Mouse (Mus musculus): ENCODE data around the gene Cntfr. TPM values are rescaled to one million over a fixed set of nuclear protein-coding genes. Genes with fewer than 3 reads are reported as not detected.

The Cntfr gene
- polyA plus RNA-seq, 1 experiment from 2014 or later, result 8.2 TPM

GRCm38 (mm10) chr4:41665009-41665675 lies 31.7 kb downstream of the Cntfr start:
- no peaks in the 10 kb centered on the region for H3K27me3 ChIP-seq (ENCODE audit: insufficient read depth, low read length)
- H3K27ac ChIP-seq (ENCODE audit: low read depth), result no peak overlapping the region
- DNase-seq (no peak), ATAC-seq (ENCODE audit: insufficient read depth) (peak; percentile 51; the same call in 1 of the 2 replicates)
- H3K4me3 ChIP-seq (ENCODE audit: low read depth, low read length), result no peak overlapping the region
- peaks cover 12% of the 10 kb centered on the region for H3K4me1 ChIP-seq (ENCODE audit: insufficient read depth)
- no peak overlapping the region for H3K4me2 ChIP-seq
- no peaks in the 10 kb centered on the region for H3K9me3 ChIP-seq (ENCODE audit: low read depth, low read length)
- WGBS, result 7% methylated on average over 5 of the region's 8 CpGs
- peaks cover 8% of the 10 kb centered on the region; the same call in 1 of the 2 replicates for H3K36me3 ChIP-seq (ENCODE audit: insufficient read depth)
- no peak for TF ChIP-seq CTCF (IDR thresholded peaks at IDR 0.05; ENCODE audit: low read depth)
- no peak overlapping the region for H3K9ac ChIP-seq

DNA sequence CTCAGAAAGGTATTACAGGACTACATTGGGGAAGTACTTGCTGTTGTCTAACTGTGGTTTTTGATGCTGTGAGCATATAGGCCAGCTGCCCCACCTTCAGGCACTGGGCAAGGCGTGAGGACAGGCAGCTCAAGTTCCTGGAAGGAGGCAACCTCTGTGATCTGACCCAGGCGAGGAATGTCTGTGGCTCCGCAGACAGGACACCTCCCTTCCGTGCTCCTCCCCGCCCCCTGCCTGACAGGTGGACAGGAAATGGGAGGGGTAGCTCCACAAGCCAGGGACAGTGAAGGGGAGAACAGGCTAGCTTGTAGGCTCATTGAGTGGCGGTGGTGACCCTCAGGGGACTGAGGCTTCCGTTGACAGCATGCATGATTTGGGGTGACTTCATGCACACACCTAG lies 32.4 kb downstream of the Cntfr start:
- H3K4me2 ChIP-seq, result no peak overlapping the region
- ATAC-seq (ENCODE audit: insufficient read depth), result peak; percentile 6; the same call in 1 of the 2 replicates
- no peaks in the 10 kb centered on the region for H3K27me3 ChIP-seq (ENCODE audit: insufficient read depth, low read length)
- H3K27ac ChIP-seq (ENCODE audit: low read depth), result no peak overlapping the region
- no peak overlapping the region for H3K4me3 ChIP-seq (ENCODE audit: low read depth, low read length)
- no peak overlapping the region for H3K9ac ChIP-seq
- peaks cover 12% of the 10 kb centered on the region for H3K4me1 ChIP-seq (ENCODE audit: insufficient read depth)
- DNase-seq, result no peak
- H3K36me3 ChIP-seq (ENCODE audit: insufficient read depth), result peaks cover 8% of the 10 kb centered on the region; the same call in 1 of the 2 replicates
- no peaks in the 10 kb centered on the region for H3K9me3 ChIP-seq (ENCODE audit: low read depth, low read length)
- WGBS, result 44% methylated on average over 7 of the region's 7 CpGs
- no peak for TF ChIP-seq CTCF (IDR thresholded peaks at IDR 0.05; ENCODE audit: low read depth)

DNA sequence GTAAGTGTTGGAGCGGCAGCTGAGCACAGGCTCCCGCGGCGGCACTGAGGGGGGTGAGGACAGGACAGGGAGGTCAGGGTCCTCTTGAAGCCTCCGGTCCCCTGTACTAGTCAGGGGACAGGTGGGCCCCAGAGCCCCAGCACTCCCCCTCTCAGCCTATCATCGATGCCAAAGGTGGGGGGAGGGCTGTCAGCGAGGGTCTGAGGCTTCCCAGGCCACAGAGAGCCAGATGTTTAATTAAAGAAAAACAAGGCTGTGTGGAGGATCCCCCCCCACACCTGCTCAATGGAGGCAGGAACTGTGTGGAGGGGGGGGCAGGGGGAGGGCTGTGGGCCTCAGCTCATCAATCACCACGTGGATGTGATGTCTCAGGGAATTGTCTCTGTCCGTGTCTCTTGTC lies 33.3 kb downstream of the Cntfr start:
- Histone ChIP-seq H3K36me3 (ENCODE audit: insufficient read depth) (peaks cover 8% of the 10 kb centered on the region; the same call in 1 of the 2 replicates), H3K4me3 (ENCODE audit: low read depth, low read length) (no peak overlapping the region), H3K9ac (no peak overlapping the region), H3K9me3 (ENCODE audit: low read depth, low read length) (no peaks in the 10 kb centered on the region), H3K27me3 (ENCODE audit: insufficient read depth, low read length) (no peaks in the 10 kb centered on the region), H3K4me1 (ENCODE audit: insufficient read depth) (peaks cover 12% of the 10 kb centered on the region), H3K27ac (ENCODE audit: low read depth) (no peak overlapping the region), H3K4me2 (no peak overlapping the region)
- TF ChIP-seq CTCF (IDR thresholded peaks at IDR 0.05; ENCODE audit: low read depth), result no peak
- ATAC-seq (ENCODE audit: insufficient read depth) (no peak), DNase-seq (no peak)
- WGBS, result 32% methylated on average over 9 of the region's 9 CpGs

DNA sequence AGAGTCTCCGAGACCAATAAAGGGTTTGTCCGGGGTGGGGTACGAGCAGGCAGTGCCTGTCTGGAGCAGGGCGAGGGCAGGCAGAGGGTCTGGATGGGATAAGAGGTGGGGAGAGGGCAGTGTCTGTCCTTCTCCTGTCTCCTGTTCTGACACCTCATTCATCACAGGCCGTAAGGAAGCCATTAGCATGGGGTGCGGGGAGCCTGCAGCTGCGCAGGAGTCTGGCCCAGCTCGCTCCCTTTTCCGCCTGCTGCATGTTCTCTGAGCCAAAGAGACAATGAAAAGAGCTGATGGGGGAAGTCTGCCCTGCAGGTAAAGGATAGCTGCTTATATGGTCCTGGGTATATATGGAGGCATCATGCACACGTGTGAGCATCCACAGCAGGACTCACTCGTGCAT lies 34.2 kb downstream of the Cntfr start:
- no peak overlapping the region for H3K9ac ChIP-seq
- peaks cover 13% of the 10 kb centered on the region for H3K36me3 ChIP-seq (ENCODE audit: insufficient read depth)
- H3K4me2 ChIP-seq, result no peak overlapping the region
- H3K4me3 ChIP-seq (ENCODE audit: low read depth, low read length), result no peak overlapping the region
- no peak overlapping the region for H3K27ac ChIP-seq (ENCODE audit: low read depth)
- H3K9me3 ChIP-seq (ENCODE audit: low read depth, low read length), result no peaks in the 10 kb centered on the region
- peaks cover 12% of the 10 kb centered on the region for H3K4me1 ChIP-seq (ENCODE audit: insufficient read depth)
- TF ChIP-seq CTCF (IDR thresholded peaks at IDR 0.05; ENCODE audit: low read depth), result no peak
- DNase-seq, result no peak
- WGBS, result 56% methylated on average over 11 of the region's 11 CpGs
- H3K27me3 ChIP-seq (ENCODE audit: insufficient read depth, low read length), result no peaks in the 10 kb centered on the region
- ATAC-seq (ENCODE audit: insufficient read depth), result no peak

- Histone ChIP-seq H3K4me1 (ENCODE audit: insufficient read depth) (peaks cover 12% of the 10 kb centered on the region), H3K27me3 (ENCODE audit: insufficient read depth, low read length) (no peaks in the 10 kb centered on the region), H3K27ac (ENCODE audit: low read depth) (no peak overlapping the region), H3K4me2 (no peak overlapping the region), H3K36me3 (ENCODE audit: insufficient read depth) (peaks cover 18% of the 10 kb centered on the region), H3K4me3 (ENCODE audit: low read depth, low read length) (no peak overlapping the region), H3K9ac (no peak overlapping the region), H3K9me3 (ENCODE audit: low read depth, low read length) (no peaks in the 10 kb centered on the region)
- WGBS, result 26% methylated on average over 11 of the region's 11 CpGs
- TF ChIP-seq CTCF (IDR thresholded peaks at IDR 0.05; ENCODE audit: low read depth), result no peak
- ATAC-seq (ENCODE audit: insufficient read depth), result peak; percentile 18
- DNase-seq, result peak; percentile 79
Observed at GRCm38 (mm10) chr4:41660851-41661430, 35.9 kb downstream of the Cntfr start.

- H3K4me1 ChIP-seq (ENCODE audit: insufficient read depth), result peaks cover 4% of the 10 kb centered on the region; the same call in 1 of the 2 replicates
- H3K27me3 ChIP-seq (ENCODE audit: insufficient read depth, low read length), result no peaks in the 10 kb centered on the region
- H3K9me3 ChIP-seq (ENCODE audit: low read depth, low read length), result no peaks in the 10 kb centered on the region
- H3K27ac ChIP-seq (ENCODE audit: low read depth), result no peak overlapping the region
- ATAC-seq (ENCODE audit: insufficient read depth) (no peak), DNase-seq (no peak)
- WGBS, result 54% methylated on average over 13 of the region's 13 CpGs
- H3K36me3 ChIP-seq (ENCODE audit: insufficient read depth), result peaks cover 18% of the 10 kb centered on the region
- H3K4me3 ChIP-seq (ENCODE audit: low read depth, low read length), result no peak overlapping the region
- TF ChIP-seq CTCF (IDR thresholded peaks at IDR 0.05; ENCODE audit: low read depth), result no peak
- H3K4me2 ChIP-seq, result no peak overlapping the region
- no peak overlapping the region for H3K9ac ChIP-seq
Observed at GRCm38 (mm10) chr4:41659556-41659955, 37.3 kb downstream of the Cntfr start.

DNA sequence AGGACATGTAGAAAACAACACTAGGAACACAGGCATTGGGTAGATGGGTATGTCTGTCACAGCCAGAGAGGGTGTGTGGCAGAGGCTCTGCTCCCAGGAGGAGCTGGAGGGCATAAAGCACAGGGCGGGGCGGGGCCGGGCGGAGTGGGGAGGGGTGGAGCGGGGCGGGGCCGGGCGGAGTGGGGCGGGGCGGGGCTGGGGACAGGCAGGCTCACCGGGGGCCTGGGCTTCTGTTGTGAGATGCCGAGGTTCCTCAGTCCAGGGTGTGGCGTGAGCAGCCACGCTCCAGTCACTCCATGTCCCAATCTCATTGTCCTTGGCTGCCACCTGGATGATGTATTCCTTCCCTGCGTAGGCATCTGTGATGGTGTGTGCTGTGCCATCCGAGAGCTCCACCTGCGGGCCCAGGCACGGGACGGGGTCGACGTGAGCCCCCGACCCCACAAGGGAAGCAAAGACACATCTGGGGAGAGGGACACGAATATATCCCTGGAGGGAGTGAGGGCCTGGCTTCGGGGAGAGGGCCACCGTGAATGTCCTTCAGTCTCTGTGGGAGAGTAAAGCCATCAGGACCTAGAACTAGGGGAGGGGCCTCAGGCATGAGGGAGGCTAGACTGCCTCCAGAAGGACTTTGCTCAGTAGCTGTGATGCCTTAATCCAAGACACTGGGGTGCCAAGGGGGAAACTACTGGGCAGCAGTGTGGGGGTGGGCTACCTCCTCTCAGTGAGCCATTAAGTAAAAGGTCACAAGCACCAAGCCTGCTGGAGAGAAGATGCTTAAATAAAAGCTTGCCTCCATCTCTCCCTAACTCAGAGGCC lies 38.1 kb downstream of the Cntfr start:
- no peak overlapping the region for H3K9ac ChIP-seq
- no peak for TF ChIP-seq CTCF (IDR thresholded peaks at IDR 0.05; ENCODE audit: low read depth)
- H3K27me3 ChIP-seq (ENCODE audit: insufficient read depth, low read length), result no peaks in the 10 kb centered on the region
- H3K9me3 ChIP-seq (ENCODE audit: low read depth, low read length), result no peaks in the 10 kb centered on the region
- H3K4me3 ChIP-seq (ENCODE audit: low read depth, low read length), result no peak overlapping the region
- no peak for DNase-seq
- peaks cover 4% of the 10 kb centered on the region; the same call in 1 of the 2 replicates for H3K4me1 ChIP-seq (ENCODE audit: insufficient read depth)
- no peak overlapping the region for H3K4me2 ChIP-seq
- H3K36me3 ChIP-seq (ENCODE audit: insufficient read depth), result peaks cover 18% of the 10 kb centered on the region
- no peak overlapping the region for H3K27ac ChIP-seq (ENCODE audit: low read depth)
- ATAC-seq (ENCODE audit: insufficient read depth), result no peak
- 28% methylated on average over 25 of the region's 25 CpGs for WGBS
